Mouse (Mus musculus) midbrain, postnatal 0 days (tissue): ENCODE results near the gene Vldlr. TPM values are rescaled to one million over a fixed set of nuclear protein-coding genes. Genes with fewer than 3 reads are reported as not detected.

Experiments
- ATAC-seq: fragments of 200-750 bp; cut with Nextera tagmentation; 2 replicates; pipeline ENCODE4 v1.8.0; 2017; ENCODE audit warnings: moderate number of reproducible peaks, mild to moderate bottlenecking, moderate TSS enrichment, moderate library complexity; ENCODE audit not compliant: low FRiP score
- DNase-seq: peaks from one replicate; pipeline ENCODE4 v3.0.0-alpha.2; 2015; ENCODE audit warnings: low spot score
- H3K27ac ChIP-seq: fragments of 300-500 bp; sonication (generic); 2 replicates; pipeline ENCODE4 v1.5.1; 2014; ENCODE audit warnings: low read depth, mild to moderate bottlenecking, low read length, mixed read lengths
- H3K27me3 ChIP-seq: fragments of 300-500 bp; sonication (generic); 2 replicates; pipeline ENCODE4 v1.6.1; 2014; ENCODE audit warnings: low read length, control low read depth, mixed read lengths; ENCODE audit not compliant: insufficient read depth
- H3K36me3 ChIP-seq: fragments of 300-500 bp; sonication (generic); 2 replicates; pipeline ENCODE4 v1.6.1; 2014; ENCODE audit warnings: low read length, control low read depth, mixed read lengths; ENCODE audit not compliant: insufficient read depth
- H3K4me1 ChIP-seq: fragments of 300-500 bp; sonication (generic); 2 replicates; pipeline ENCODE4 v1.6.1; 2014; ENCODE audit warnings: mild to moderate bottlenecking, control low read depth, antibody characterized with exemption, low read length, mixed read lengths; ENCODE audit not compliant: insufficient read depth
- H3K4me2 ChIP-seq: fragments of 300-500 bp; sonication (generic); 2 replicates; pipeline ENCODE4 v1.6.1; 2014; ENCODE audit warnings: low read depth, mild to moderate bottlenecking, low read length, mixed read lengths; ENCODE audit not compliant: poor library complexity, severe bottlenecking
- H3K4me3 ChIP-seq: fragments of 300-500 bp; sonication (generic); 2 replicates; pipeline ENCODE4 v1.5.1; 2014; ENCODE audit warnings: low read depth, mild to moderate bottlenecking, low read length, moderate library complexity
- H3K9ac ChIP-seq: fragments of 300-500 bp; sonication (generic); replicated peaks from 2 replicates; pipeline ENCODE4 v1.6.1; 2014; ENCODE audit warnings: mild to moderate bottlenecking, low read length, moderate library complexity, mixed read lengths; ENCODE audit not compliant: poor library complexity, severe bottlenecking
- H3K9me3 ChIP-seq: fragments of 300-500 bp; sonication (generic); 2 replicates; pipeline ENCODE4 v1.6.1; 2016; ENCODE audit warnings: low read length, control low read depth
- CTCF ChIP-seq: IDR thresholded peaks from 2 replicates; pipeline ENCODE4 v1.5.1; 2016; ENCODE audit warnings: antibody characterized with exemption, mild to moderate bottlenecking
- WGBS: fragments of 180-500 bp; shearing (Covaris S2); extraction: QIAGEN DNeasy Blood & Tissue Kit; methylation state at CpG from one replicate; pipeline ENCODE4 v1.1.7; 2014; 5-methylcytosine and 5-hydroxymethylcytosine counted together
- polyA plus RNA-seq: library from polyadenylated mRNA; unstranded; fragments of >200 nt; fragmentation: Nextera tagmentation; extraction: Ambion mirVana; gene quantifications from 2 replicates; pipeline ENCODE4 v1.2.1, GENCODE M21; 2015
- total RNA-seq: library from RNA; depleted of rRNA; stranded (reverse); fragments of >200 nt; gene quantifications from 2 replicates; pipeline ENCODE4 v1.2.3, GENCODE M21; 2014

Gene Vldlr
- total and polyA plus RNA-seq, 2 experiments from 2014 or later: 35.9 to 49.0 TPM

- Histone ChIP-seq H3K4me1 (no peaks in the 10 kb centered on the region), H3K4me3 (no peak overlapping the region), H3K9ac (no peak overlapping the region), H3K27me3 (no peaks in the 10 kb centered on the region), H3K4me2 (no peak overlapping the region), H3K36me3 (0 out of 2 replicates have a peak, but pooled peaks cover 4% of the 10 kb centered on the region), H3K27ac (no peak overlapping the region), H3K9me3 (no peaks in the 10 kb centered on the region)
- no peak for TF ChIP-seq CTCF
- WGBS: 87% methylated on average over 3 of the region's 3 CpGs
- DNase-seq (no peak), ATAC-seq (no peak)
Observed at GRCm38 (mm10) chr19:27255678-27256077, 39.4 kb downstream of the Vldlr start.

GRCm38 (mm10) chr19:27260102-27260501 is 43.8 kb downstream of the Vldlr start:
- Histone ChIP-seq H3K9me3 (no peaks in the 10 kb centered on the region), H3K36me3 (0 out of 2 replicates have a peak, but pooled peaks cover 3% of the 10 kb centered on the region), H3K9ac (no peak overlapping the region), H3K4me1 (no peaks in the 10 kb centered on the region), H3K27me3 (no peaks in the 10 kb centered on the region), H3K27ac (no peak overlapping the region), H3K4me3 (no peak overlapping the region), H3K4me2 (no peak overlapping the region)
- ATAC-seq (no peak), DNase-seq (peak; percentile 28)
- WGBS: 78% methylated on average over 4 of the region's 4 CpGs
- no peak for TF ChIP-seq CTCF

GRCm38 (mm10) chr19:27260621-27261278 is 44.5 kb downstream of the Vldlr start:
- Histone ChIP-seq H3K4me3 (no peak overlapping the region), H3K9ac (no peak overlapping the region), H3K36me3 (no peaks in the 10 kb centered on the region), H3K27me3 (no peaks in the 10 kb centered on the region), H3K27ac (no peak overlapping the region), H3K4me2 (no peak overlapping the region), H3K9me3 (no peaks in the 10 kb centered on the region), H3K4me1 (no peaks in the 10 kb centered on the region)
- no peak for TF ChIP-seq CTCF
- WGBS: 83% methylated on average over 8 of the region's 8 CpGs
- DNase-seq (no peak), ATAC-seq (no peak)

GRCm38 (mm10) chr19:27262141-27262540 is 45.9 kb downstream of the Vldlr start:
- no peak for TF ChIP-seq CTCF
- H3K4me3 ChIP-seq: no peak overlapping the region
- ATAC-seq: no peak
- H3K9ac ChIP-seq: no peak overlapping the region
- H3K27me3 ChIP-seq: no peaks in the 10 kb centered on the region
- DNase-seq: no peak
- no peak overlapping the region for H3K4me2 ChIP-seq
- no peaks in the 10 kb centered on the region for H3K36me3 ChIP-seq
- no peak overlapping the region for H3K27ac ChIP-seq
- no peaks in the 10 kb centered on the region for H3K9me3 ChIP-seq
- H3K4me1 ChIP-seq: no peaks in the 10 kb centered on the region
- WGBS: 75% methylated on average over 3 of the region's 3 CpGs

GRCm38 (mm10) chr19:27273385-27273784 is 57.1 kb downstream of the Vldlr start:
- H3K4me1 ChIP-seq: no peaks in the 10 kb centered on the region
- no peaks in the 10 kb centered on the region for H3K36me3 ChIP-seq
- no peaks in the 10 kb centered on the region for H3K9me3 ChIP-seq
- no peak for ATAC-seq
- no peaks in the 10 kb centered on the region for H3K27me3 ChIP-seq
- 75% methylated on average over 2 of the region's 2 CpGs for WGBS
- H3K4me2 ChIP-seq: no peak overlapping the region
- no peak overlapping the region for H3K9ac ChIP-seq
- no peak for DNase-seq
- no peak overlapping the region for H3K27ac ChIP-seq
- H3K4me3 ChIP-seq: no peak overlapping the region
- no peak for TF ChIP-seq CTCF

GRCm38 (mm10) chr19:27274382-27274781 is 58.1 kb downstream of the Vldlr start:
- H3K27me3 ChIP-seq: no peaks in the 10 kb centered on the region
- no peak overlapping the region for H3K27ac ChIP-seq
- H3K9ac ChIP-seq: no peak overlapping the region
- no peaks in the 10 kb centered on the region for H3K36me3 ChIP-seq
- WGBS: 92% methylated on average over 1 of the region's 1 CpGs
- H3K4me1 ChIP-seq: no peaks in the 10 kb centered on the region
- no peak for ATAC-seq
- H3K9me3 ChIP-seq: no peaks in the 10 kb centered on the region
- H3K4me3 ChIP-seq: no peak overlapping the region
- no peak for DNase-seq
- H3K4me2 ChIP-seq: no peak overlapping the region
- no peak for TF ChIP-seq CTCF
